Mouse (Mus musculus): ENCODE measurements around the gene Neurl4. TPM values are rescaled to one million over a fixed set of nuclear protein-coding genes. Genes with fewer than 3 reads are reported as not detected.
A peak's percentile ranks its signal among the peaks of the same experiment; 100 is the strongest.

Gene Neurl4
- polyA plus RNA-seq, 1 experiment, result 32.4 TPM

GRCm38 (mm10) chr11:69880506-69880852, 20.4 kb upstream of the Neurl4 start:
- Histone ChIP-seq H3K4me1 (ENCODE audit: control insufficient read depth, insufficient read depth, low read length) (peaks cover 1% of the 10 kb centered on the region), H3K27ac (ENCODE audit: insufficient read depth, low read length) (peak overlapping the region; percentile 34; the same call in 1 of the 2 replicates), H3K9ac (ENCODE audit: low read depth, poor library complexity, severe bottlenecking) (peak overlapping the region; percentile 49), H3K27me3 (ENCODE audit: control insufficient read depth, insufficient read depth, low read length, poor library complexity, severe bottlenecking) (no peaks in the 10 kb centered on the region), H3K36me3 (ENCODE audit: control insufficient read depth, insufficient read depth, low read length, poor library complexity, severe bottlenecking) (no peaks in the 10 kb centered on the region), H3K4me3 (ENCODE audit: low read depth, low read length) (peak overlapping the region; percentile 81), H3K9me3 (replicated peaks; ENCODE audit: control insufficient read depth, insufficient read depth, low read length, poor library complexity, severe bottlenecking) (no peaks in the 10 kb centered on the region)
- TF ChIP-seq EP300 (IDR thresholded peaks at IDR 0.05; ENCODE audit: insufficient read depth, low read depth, low read length) (no peak), POLR2A (IDR thresholded peaks at IDR 0.05; ENCODE audit: insufficient read depth, low read length) (no peak), CTCF (IDR thresholded peaks at IDR 0.05; ENCODE audit: low read depth, low read length) (peak; percentile 66)

GRCm38 (mm10) chr11:69880853-69881603, 19.8 kb upstream of the Neurl4 start, which contains the start of gene Kctd11:
Gene Kctd11, minus strand, starts transcription at chr11:69881406.
- H3K9me3 ChIP-seq (replicated peaks; ENCODE audit: control insufficient read depth, insufficient read depth, low read length, poor library complexity, severe bottlenecking), result no peaks in the 10 kb centered on the region

GRCm38 (mm10) chr11:69881787-69882670, 18.8 kb upstream of the Neurl4 start:
- Histone ChIP-seq H3K27ac (ENCODE audit: insufficient read depth, low read length) (peak overlapping the region; percentile 21; the same call in 1 of the 2 replicates), H3K4me1 (ENCODE audit: control insufficient read depth, insufficient read depth, low read length) (peaks cover 1% of the 10 kb centered on the region), H3K36me3 (ENCODE audit: control insufficient read depth, insufficient read depth, low read length, poor library complexity, severe bottlenecking) (no peaks in the 10 kb centered on the region)

More at GRCm38 (mm10) chr11:69880853-69881603, 19.8 kb upstream of the Neurl4 start, which contains the start of gene Kctd11:
- Histone ChIP-seq H3K4me3 (ENCODE audit: low read depth, low read length) (peak within 1 kb of the TSS; percentile 81), H3K36me3 (ENCODE audit: control insufficient read depth, insufficient read depth, low read length, poor library complexity, severe bottlenecking) (no peaks in the 10 kb centered on the region), H3K27ac (ENCODE audit: insufficient read depth, low read length) (peak within 1 kb of the TSS; percentile 34; the same call in 1 of the 2 replicates), H3K4me1 (ENCODE audit: control insufficient read depth, insufficient read depth, low read length) (peaks cover 1% of the 10 kb centered on the region), H3K27me3 (ENCODE audit: control insufficient read depth, insufficient read depth, low read length, poor library complexity, severe bottlenecking) (no peaks in the 10 kb centered on the region), H3K9ac (ENCODE audit: low read depth, poor library complexity, severe bottlenecking) (peak within 1 kb of the TSS; percentile 49)
- no peak for TF ChIP-seq EP300 (IDR thresholded peaks at IDR 0.05; ENCODE audit: insufficient read depth, low read depth, low read length)
- TF ChIP-seq POLR2A (IDR thresholded peaks at IDR 0.05; ENCODE audit: insufficient read depth, low read length), result no peak
- peak; percentile 4 for TF ChIP-seq CTCF (IDR thresholded peaks at IDR 0.05; ENCODE audit: low read depth, low read length)

GRCm38 (mm10) chr11:69883066-69883465, 17.8 kb upstream of the Neurl4 start:
- Histone ChIP-seq H3K36me3 (ENCODE audit: control insufficient read depth, insufficient read depth, low read length, poor library complexity, severe bottlenecking) (no peaks in the 10 kb centered on the region), H3K9ac (ENCODE audit: low read depth, poor library complexity, severe bottlenecking) (no peak overlapping the region), H3K27me3 (ENCODE audit: control insufficient read depth, insufficient read depth, low read length, poor library complexity, severe bottlenecking) (no peaks in the 10 kb centered on the region), H3K4me1 (ENCODE audit: control insufficient read depth, insufficient read depth, low read length) (peaks cover 1% of the 10 kb centered on the region), H3K9me3 (replicated peaks; ENCODE audit: control insufficient read depth, insufficient read depth, low read length, poor library complexity, severe bottlenecking) (no peaks in the 10 kb centered on the region), H3K4me3 (ENCODE audit: low read depth, low read length) (no peak overlapping the region), H3K27ac (ENCODE audit: insufficient read depth, low read length) (no peak overlapping the region)
- TF ChIP-seq POLR2A (IDR thresholded peaks at IDR 0.05; ENCODE audit: insufficient read depth, low read length) (no peak), CTCF (IDR thresholded peaks at IDR 0.05; ENCODE audit: low read depth, low read length) (peak; percentile 88)

More at GRCm38 (mm10) chr11:69881787-69882670, 18.8 kb upstream of the Neurl4 start:
- no peak for TF ChIP-seq POLR2A (IDR thresholded peaks at IDR 0.05; ENCODE audit: insufficient read depth, low read length)
- no peak for TF ChIP-seq CTCF (IDR thresholded peaks at IDR 0.05; ENCODE audit: low read depth, low read length)
- no peak for TF ChIP-seq EP300 (IDR thresholded peaks at IDR 0.05; ENCODE audit: insufficient read depth, low read depth, low read length)
- Histone ChIP-seq H3K4me3 (ENCODE audit: low read depth, low read length) (peak overlapping the region; percentile 81), H3K9ac (ENCODE audit: low read depth, poor library complexity, severe bottlenecking) (peak overlapping the region; percentile 49), H3K9me3 (replicated peaks; ENCODE audit: control insufficient read depth, insufficient read depth, low read length, poor library complexity, severe bottlenecking) (no peaks in the 10 kb centered on the region), H3K27me3 (ENCODE audit: control insufficient read depth, insufficient read depth, low read length, poor library complexity, severe bottlenecking) (no peaks in the 10 kb centered on the region)

- no peaks in the 10 kb centered on the region for H3K4me1 ChIP-seq (ENCODE audit: control insufficient read depth, insufficient read depth, low read length)
- no peak for TF ChIP-seq POLR2A (IDR thresholded peaks at IDR 0.05; ENCODE audit: insufficient read depth, low read length)
- TF ChIP-seq EP300 (IDR thresholded peaks at IDR 0.05; ENCODE audit: insufficient read depth, low read depth, low read length), result no peak
- TF ChIP-seq CTCF (IDR thresholded peaks at IDR 0.05; ENCODE audit: low read depth, low read length), result no peak
- no peak overlapping the region for H3K27ac ChIP-seq (ENCODE audit: insufficient read depth, low read length)
- H3K27me3 ChIP-seq (ENCODE audit: control insufficient read depth, insufficient read depth, low read length, poor library complexity, severe bottlenecking), result no peaks in the 10 kb centered on the region
- no peaks in the 10 kb centered on the region for H3K9me3 ChIP-seq (replicated peaks; ENCODE audit: control insufficient read depth, insufficient read depth, low read length, poor library complexity, severe bottlenecking)
- H3K36me3 ChIP-seq (ENCODE audit: control insufficient read depth, insufficient read depth, low read length, poor library complexity, severe bottlenecking), result no peaks in the 10 kb centered on the region
- H3K4me3 ChIP-seq (ENCODE audit: low read depth, low read length), result no peak overlapping the region
- H3K9ac ChIP-seq (ENCODE audit: low read depth, poor library complexity, severe bottlenecking), result no peak overlapping the region
Measured at GRCm38 (mm10) chr11:69883527-69884151, 17.2 kb upstream of the Neurl4 start.
